Mouse (Mus musculus) lung, postnatal 0 days (tissue): ENCODE results near the gene Gfm2. TPM values are rescaled to one million over a fixed set of nuclear protein-coding genes. Genes with fewer than 3 reads are reported as not detected.

Experiments
- ATAC-seq: fragments of 200-750 bp; cut with Nextera tagmentation; 2 replicates; pipeline ENCODE4 v1.8.0; 2017; ENCODE audit warnings: moderate library complexity
- DNase-seq: peaks from one replicate; pipeline ENCODE4 v3.0.0-alpha.2; 2016; ENCODE audit warnings: low spot score
- H3K27ac ChIP-seq: fragments of 300-500 bp; sonication (generic); 2 replicates; pipeline ENCODE4 v1.5.1; 2014; ENCODE audit warnings: antibody characterized with exemption, mild to moderate bottlenecking, low read length, mixed read lengths
- H3K27me3 ChIP-seq: fragments of 300-500 bp; sonication (generic); replicated peaks from 2 replicates; pipeline ENCODE4 v1.6.1; 2014; ENCODE audit warnings: low read length, mixed read lengths; ENCODE audit not compliant: insufficient read depth
- H3K36me3 ChIP-seq: fragments of 300-500 bp; sonication (generic); 2 replicates; pipeline ENCODE4 v1.6.1; 2014; ENCODE audit warnings: low read length, mixed read lengths; ENCODE audit not compliant: insufficient read depth
- H3K4me1 ChIP-seq: fragments of 300-500 bp; sonication (generic); 2 replicates; pipeline ENCODE4 v1.6.1; 2014; ENCODE audit warnings: antibody characterized with exemption, low read depth, low read length, mixed read lengths; ENCODE audit not compliant: insufficient read depth
- H3K4me2 ChIP-seq: fragments of 300-500 bp; sonication (generic); replicated peaks from 2 replicates; pipeline ENCODE4 v1.6.1; 2014; ENCODE audit warnings: low read depth, mild to moderate bottlenecking, low read length, moderate library complexity, mixed read lengths
- H3K4me3 ChIP-seq: fragments of 300-500 bp; sonication (generic); 2 replicates; pipeline ENCODE4 v1.5.1; 2014; ENCODE audit warnings: low read depth, low read length
- H3K9ac ChIP-seq: fragments of 300-500 bp; sonication (generic); replicated peaks from 2 replicates; pipeline ENCODE4 v1.6.1; 2014; ENCODE audit warnings: low read depth, mild to moderate bottlenecking
- H3K9me3 ChIP-seq: fragments of 300-500 bp; sonication (generic); 2 replicates; pipeline ENCODE4 v1.6.1; 2016; ENCODE audit warnings: low read length, mixed read lengths
- CTCF ChIP-seq: IDR thresholded peaks from 2 replicates; pipeline ENCODE4 v1.5.1; 2016; ENCODE audit warnings: antibody characterized with exemption, mild to moderate bottlenecking
- EP300 ChIP-seq: IDR thresholded peaks from 2 replicates; pipeline ENCODE4 v1.6.1; 2016; ENCODE audit warnings: antibody characterized with exemption, mild to moderate bottlenecking, control low read depth
- WGBS: fragments of 180-500 bp; shearing (Covaris S2); extraction: QIAGEN DNeasy Blood & Tissue Kit; methylation state at CpG from one replicate; pipeline ENCODE4 v1.1.7; 2014; 5-methylcytosine and 5-hydroxymethylcytosine counted together
- polyA plus RNA-seq: library from polyadenylated mRNA; unstranded; fragments of >200 nt; fragmentation: Nextera tagmentation; extraction: Ambion mirVana; gene quantifications from 2 replicates; pipeline ENCODE4 v1.2.1, GENCODE M21; 2015

The Gfm2 gene
- polyA plus RNA-seq, 1 experiment from 2014 or later = 11.1 TPM

DNA sequence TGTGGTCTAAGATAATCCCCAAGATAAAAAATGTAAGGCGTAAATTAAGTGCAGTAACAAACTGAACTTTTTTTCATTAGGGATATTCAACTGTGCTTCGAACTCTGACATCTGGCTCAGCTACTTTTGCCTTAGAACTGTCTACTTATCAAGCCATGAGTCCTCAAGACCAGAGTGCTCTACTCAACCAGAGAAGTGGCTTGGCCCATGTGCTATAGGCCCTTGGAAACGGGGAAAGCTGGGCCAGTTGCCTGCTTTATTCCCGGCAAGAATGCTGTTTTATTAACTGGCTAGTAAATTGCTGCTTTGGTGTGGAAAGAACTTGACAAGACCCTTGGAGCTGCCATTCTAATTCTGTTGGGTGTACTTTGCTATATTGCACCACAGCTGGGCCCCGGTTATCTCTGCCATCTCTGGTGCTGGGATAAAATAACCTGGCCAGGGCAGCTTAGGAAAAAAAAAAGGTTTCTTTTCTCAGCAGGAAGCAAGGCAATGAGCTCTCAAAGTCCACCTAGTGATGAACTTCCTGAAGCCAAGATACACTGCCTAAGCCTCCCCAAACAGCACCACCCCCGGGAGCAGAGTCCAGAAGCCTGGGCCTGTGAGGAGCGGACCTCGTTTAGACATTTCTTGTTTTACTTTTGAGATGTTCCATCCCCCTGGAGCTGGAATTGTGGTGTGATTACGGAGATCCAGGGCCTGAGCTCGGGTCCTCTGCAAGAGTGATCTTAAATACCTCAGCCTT, 38.0 kb downstream of the Gfm2 start:
- H3K27me3 ChIP-seq = no peaks in the 10 kb centered on the region
- no peaks in the 10 kb centered on the region for H3K4me1 ChIP-seq
- H3K27ac ChIP-seq = no peak overlapping the region
- DNase-seq = peak; percentile 5
- no peak for ATAC-seq
- no peaks in the 10 kb centered on the region for H3K9me3 ChIP-seq
- H3K4me2 ChIP-seq = no peak overlapping the region
- no peak overlapping the region for H3K4me3 ChIP-seq
- H3K36me3 ChIP-seq = peaks cover 33% of the 10 kb centered on the region; the same call in 1 of the 2 replicates
- no peak for TF ChIP-seq EP300
- no peak for TF ChIP-seq CTCF
- no peak overlapping the region for H3K9ac ChIP-seq
- WGBS = 84% methylated on average over 10 of the region's 10 CpGs

DNA sequence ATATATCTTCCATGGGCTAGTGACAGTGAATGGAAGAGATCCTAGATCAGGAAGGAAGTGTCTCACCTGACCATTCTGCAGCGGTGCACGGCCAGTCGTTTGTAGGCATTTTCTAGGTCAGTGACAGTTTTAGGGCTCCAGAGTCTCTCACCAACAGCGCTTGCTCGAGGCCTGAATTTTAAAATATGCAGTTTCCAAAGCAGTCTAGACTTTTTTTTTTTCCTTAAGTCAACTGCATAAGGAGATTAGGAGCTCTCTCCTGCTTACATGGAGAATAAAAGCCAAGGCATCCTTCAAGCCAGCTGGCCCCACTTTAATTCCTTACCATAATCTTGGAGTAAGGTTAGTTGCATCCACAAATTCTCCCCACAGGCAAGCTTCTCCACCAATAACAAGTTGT, 39.0 kb downstream of the Gfm2 start:
- 86% methylated on average over 5 of the region's 5 CpGs for WGBS
- no peaks in the 10 kb centered on the region for H3K4me1 ChIP-seq
- DNase-seq = no peak
- H3K9me3 ChIP-seq = no peaks in the 10 kb centered on the region
- H3K27ac ChIP-seq = no peak overlapping the region
- no peak overlapping the region for H3K9ac ChIP-seq
- no peak for ATAC-seq
- H3K36me3 ChIP-seq = peaks cover 33% of the 10 kb centered on the region; the same call in 1 of the 2 replicates
- no peak overlapping the region for H3K4me2 ChIP-seq
- no peak overlapping the region for H3K4me3 ChIP-seq
- no peaks in the 10 kb centered on the region for H3K27me3 ChIP-seq
- no peak for TF ChIP-seq CTCF
- no peak for TF ChIP-seq EP300

DNA sequence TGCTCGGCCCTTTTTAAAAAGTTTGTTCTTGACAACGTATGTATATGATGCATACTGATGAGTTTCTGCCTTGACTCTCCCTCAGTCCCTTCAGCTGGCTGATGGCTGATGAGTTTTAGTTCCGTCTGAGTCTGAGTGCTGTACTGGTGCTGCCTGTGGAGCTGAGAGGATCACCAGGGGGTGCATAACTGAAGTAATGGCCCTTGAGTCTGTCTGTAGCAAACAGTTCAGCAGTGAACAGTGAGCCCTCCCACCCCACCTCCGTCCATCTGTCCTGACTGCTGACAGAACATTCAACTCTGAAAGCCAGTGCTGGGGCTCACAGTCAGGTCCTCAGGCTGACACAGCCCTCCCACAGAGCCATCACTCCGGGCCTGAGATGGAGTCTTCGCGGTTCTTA, 41.2 kb downstream of the Gfm2 start:
- Histone ChIP-seq H3K9me3 (no peaks in the 10 kb centered on the region), H3K9ac (no peak overlapping the region), H3K27ac (no peak overlapping the region), H3K4me3 (no peak overlapping the region), H3K4me1 (no peaks in the 10 kb centered on the region), H3K27me3 (no peaks in the 10 kb centered on the region), H3K4me2 (no peak overlapping the region), H3K36me3 (peaks cover 23% of the 10 kb centered on the region; the same call in 1 of the 2 replicates)
- no peak for DNase-seq
- 84% methylated on average over 7 of the region's 7 CpGs for WGBS
- TF ChIP-seq EP300 (no peak), CTCF (no peak)
- ATAC-seq = no peak

DNA sequence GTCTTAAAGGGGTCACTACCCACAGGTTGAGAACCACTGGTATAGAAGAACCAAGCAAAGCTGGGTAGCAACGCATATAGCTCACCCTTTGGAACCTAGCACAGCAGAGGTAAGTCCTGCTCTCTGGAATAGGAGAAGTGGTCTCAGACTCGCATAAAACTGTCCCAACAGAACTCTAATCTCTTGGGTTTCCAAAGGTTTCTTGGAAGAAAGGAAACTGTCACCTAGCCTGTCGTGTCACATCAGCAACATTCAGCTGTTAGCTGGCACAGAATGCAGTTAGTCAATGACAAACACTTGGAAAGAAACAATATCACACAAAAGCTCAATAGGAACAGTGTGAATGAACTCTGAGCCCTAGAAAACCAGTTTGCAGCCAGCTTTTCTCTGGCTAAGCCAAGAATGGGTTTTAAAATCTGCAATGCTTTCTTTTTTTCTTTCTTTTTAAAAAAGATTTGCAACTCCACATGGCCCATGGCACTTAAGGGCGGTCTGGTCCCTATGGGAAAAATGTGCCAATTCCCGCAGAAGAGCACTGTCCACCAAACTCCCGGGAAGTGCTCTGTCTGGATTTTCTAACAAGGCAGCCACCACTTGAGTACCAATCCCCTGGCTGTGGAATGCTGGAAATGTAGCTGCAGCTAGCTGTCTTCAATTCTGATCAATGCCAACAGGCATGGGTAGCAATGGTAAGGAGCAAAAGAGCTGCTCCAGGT, 42.5 kb downstream of the Gfm2 start:
- Histone ChIP-seq H3K4me2 (no peak overlapping the region), H3K9ac (no peak overlapping the region), H3K27ac (no peak overlapping the region), H3K9me3 (no peaks in the 10 kb centered on the region), H3K4me1 (no peaks in the 10 kb centered on the region), H3K36me3 (peaks cover 18% of the 10 kb centered on the region; the same call in 1 of the 2 replicates), H3K27me3 (no peaks in the 10 kb centered on the region), H3K4me3 (no peak overlapping the region)
- WGBS = 81% methylated on average over 6 of the region's 6 CpGs
- no peak for TF ChIP-seq CTCF
- TF ChIP-seq EP300 = no peak
- no peak for DNase-seq
- no peak for ATAC-seq

DNA sequence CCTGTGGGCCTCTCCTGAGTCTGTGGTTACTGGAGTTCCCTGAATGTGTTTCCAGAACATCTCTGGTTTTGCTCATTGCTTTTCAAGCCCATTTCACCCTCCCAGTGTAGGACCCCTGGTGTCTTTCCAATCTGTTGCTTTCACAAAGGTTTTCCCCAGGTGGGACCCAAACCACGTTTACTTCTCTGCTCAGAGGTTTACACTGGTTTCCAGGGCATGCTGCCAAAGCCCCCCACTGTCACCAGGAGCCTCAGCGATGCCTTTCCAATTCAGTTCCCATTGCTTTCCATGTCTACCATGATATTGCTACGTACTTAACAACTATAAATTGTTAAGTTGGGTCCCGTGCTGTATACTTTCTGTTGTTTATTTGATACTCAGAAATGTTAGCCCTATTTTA, 45.1 kb downstream of the Gfm2 start:
- no peak overlapping the region for H3K9ac ChIP-seq
- peaks cover 13% of the 10 kb centered on the region; the same call in 1 of the 2 replicates for H3K36me3 ChIP-seq
- H3K27ac ChIP-seq = no peak overlapping the region
- peaks cover 8% of the 10 kb centered on the region; the same call in 1 of the 2 replicates for H3K4me1 ChIP-seq
- no peak overlapping the region for H3K4me3 ChIP-seq
- H3K27me3 ChIP-seq = no peaks in the 10 kb centered on the region
- 76% methylated on average over 4 of the region's 4 CpGs for WGBS
- ATAC-seq (no peak), DNase-seq (no peak)
- TF ChIP-seq EP300 (no peak), CTCF (no peak)
- no peaks in the 10 kb centered on the region for H3K9me3 ChIP-seq
- no peak overlapping the region for H3K4me2 ChIP-seq

DNA sequence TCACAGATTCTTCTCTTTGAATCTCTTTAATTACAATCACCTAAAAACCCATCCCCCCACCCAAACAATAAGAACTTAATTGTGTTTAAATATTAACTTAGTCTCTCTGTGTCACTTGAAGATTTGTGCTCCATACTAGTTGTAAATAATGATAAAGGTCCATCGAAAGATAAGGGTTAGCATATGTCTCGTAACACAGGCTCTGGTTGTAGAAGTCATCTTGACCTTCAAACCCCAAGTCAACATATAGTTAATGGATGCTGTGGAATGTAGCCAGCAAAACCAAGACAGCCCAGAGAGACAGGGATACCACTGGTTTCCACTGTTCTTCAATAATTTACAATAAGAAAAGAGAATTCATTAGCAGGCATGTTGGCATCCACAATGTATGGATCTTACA, 46.4 kb downstream of the Gfm2 start:
- Histone ChIP-seq H3K9me3 (no peaks in the 10 kb centered on the region), H3K27ac (no peak overlapping the region), H3K9ac (no peak overlapping the region), H3K4me1 (peaks cover 8% of the 10 kb centered on the region; the same call in 1 of the 2 replicates), H3K4me2 (no peak overlapping the region), H3K36me3 (peaks cover 3% of the 10 kb centered on the region; the same call in 1 of the 2 replicates), H3K4me3 (no peak overlapping the region), H3K27me3 (no peaks in the 10 kb centered on the region)
- TF ChIP-seq EP300 (no peak), CTCF (no peak)
- DNase-seq = no peak
- WGBS = 67% methylated on average over 2 of the region's 2 CpGs
- ATAC-seq = no peak
